Mouse (Mus musculus): ENCODE results near the gene Actl7a.

Gene Actl7a

DNA sequence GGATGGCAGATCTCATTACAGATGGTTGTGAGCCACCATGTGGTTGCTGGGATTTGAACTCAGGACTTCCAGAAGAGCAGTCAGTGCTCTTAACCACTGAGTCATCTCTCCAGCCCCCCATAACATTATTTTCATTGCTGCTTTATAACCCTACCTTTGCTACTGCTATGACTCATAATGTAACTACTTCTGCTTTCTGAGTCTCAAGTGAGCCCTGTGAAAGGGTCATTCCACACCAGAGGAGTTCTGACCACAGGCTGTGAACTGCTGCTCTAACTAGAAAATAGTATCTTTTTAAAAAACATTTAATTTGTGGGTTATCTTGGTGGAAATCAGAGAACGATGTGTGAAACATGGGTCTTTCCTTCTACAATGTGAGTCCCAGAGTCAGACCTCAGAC lies 14.5 kb downstream of the Actl7a start:
- no peak for DNase-seq (ENCODE audit: low spot score)

DNA sequence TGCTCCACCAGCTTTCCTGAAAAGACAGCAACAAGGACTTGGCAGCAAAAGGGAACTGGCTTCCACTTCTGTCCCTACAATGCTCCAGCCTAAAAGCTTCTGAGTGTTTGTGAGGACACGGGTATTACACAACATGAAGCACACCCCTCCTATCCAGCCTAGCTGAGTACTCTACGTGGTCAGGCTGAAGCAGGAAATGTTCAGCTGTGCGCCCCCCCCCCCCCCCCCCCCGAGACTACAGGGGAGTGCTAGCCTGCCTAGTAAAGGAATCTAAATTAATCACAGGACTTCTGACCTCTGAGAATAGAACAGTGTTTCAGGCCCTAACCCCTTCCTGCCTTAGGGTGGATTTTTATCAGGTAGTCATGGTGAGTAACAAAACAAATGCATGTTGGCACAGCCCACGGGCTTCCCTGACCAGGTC lies 24.7 kb downstream of the Actl7a start:
- no peak for DNase-seq (ENCODE audit: low spot score)

DNA sequence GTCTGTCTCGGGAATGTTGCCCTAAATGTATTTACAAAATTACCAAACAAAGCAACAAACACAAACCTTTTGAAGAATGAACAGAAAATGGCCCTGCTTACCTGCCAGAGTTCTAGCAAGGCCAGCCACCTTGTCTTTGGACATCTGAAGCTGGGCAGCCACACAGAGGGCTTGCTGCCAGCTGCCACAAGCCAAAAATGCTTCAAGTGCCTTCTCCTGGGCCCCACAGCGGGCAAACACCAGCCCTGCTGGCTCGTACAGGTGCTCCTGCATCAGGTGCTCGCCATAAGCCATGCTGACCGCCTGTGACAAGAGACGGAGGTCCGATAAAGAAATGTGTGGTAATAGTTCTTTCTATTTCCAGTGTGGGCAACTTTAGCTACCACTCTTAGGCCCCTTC lies 25.7 kb downstream of the Actl7a start:
- DNase-seq (ENCODE audit: low spot score), result no peak

DNA sequence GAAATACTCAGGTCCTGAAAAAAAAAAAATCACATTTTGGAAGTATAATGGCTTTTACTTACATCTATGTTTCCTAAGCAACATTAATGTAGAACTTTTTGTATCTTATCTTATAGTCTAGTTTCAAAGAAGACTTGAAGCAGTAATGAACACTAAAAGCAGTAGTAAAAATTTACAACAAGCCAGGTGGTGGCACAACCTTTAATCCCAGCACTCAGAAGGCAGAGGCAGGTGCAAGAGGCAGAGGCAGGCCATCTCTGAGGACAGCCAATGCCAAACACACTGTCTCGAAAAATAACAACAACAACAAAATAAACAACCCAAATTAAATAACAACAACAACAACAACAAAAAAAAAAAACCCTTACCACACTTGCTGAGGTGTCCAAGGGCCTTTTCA lies 27.9 kb downstream of the Actl7a start:
- no peak for DNase-seq (ENCODE audit: low spot score)

DNA sequence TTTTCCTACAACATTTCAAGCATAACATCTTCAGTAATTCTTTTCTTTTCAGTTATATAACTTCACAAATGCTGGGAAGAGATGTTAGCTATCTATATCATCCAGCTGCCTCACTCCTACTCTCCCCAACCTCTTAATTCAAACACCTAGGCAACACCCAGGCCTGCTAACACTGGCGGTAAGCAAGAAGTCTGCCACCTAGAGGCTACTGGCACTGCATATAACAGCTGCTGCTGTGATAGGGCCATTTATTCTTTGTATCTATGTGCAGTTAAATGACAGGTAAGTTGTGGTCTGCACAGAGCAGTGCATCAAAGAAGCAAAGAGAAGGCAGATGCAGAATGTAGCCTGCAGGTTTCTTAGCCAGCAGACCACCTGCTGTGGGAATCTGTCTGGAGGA lies 48.2 kb downstream of the Actl7a start:
- no peak for DNase-seq (ENCODE audit: low spot score)

Data from ovary, postnatal 36 days (tissue).